Mouse (Mus musculus) CH12.LX (cell line): ENCODE measurements at regions not wholly inside any gene's neighbourhood (a gene's known extent, or its start where the extent isn't known, plus 50 kb on each side); places are given as distances from the start of the nearest gene placed in this dataset.

Experiments used
- CTCF ChIP-seq, 2 experiments: IDR thresholded peaks in 1 of 2; conservative IDR thresholded peaks in 1 of 2; 2 replicates each; pipeline ENCODE4 v1.5.1; 2011 to 2012; ENCODE audit warnings: low read depth in 2 of 2, low read length in 2 of 2, improper control_type of control experiment in 1 of 2, inconsistent platforms in 1 of 2, mild to moderate bottlenecking in 1 of 2, moderate library complexity in 1 of 2
- MAFK ChIP-seq: IDR thresholded peaks from 2 replicates; pipeline ENCODE4 v1.6.1; 2011; ENCODE audit warnings: low read length, improper control_type of control experiment; ENCODE audit not compliant: insufficient replicate concordance
- TBP ChIP-seq: conservative IDR thresholded peaks from 2 replicates; pipeline ENCODE4 v1.6.1; 2011; ENCODE audit warnings: low read depth, low read length, improper control_type of control experiment

DNA sequence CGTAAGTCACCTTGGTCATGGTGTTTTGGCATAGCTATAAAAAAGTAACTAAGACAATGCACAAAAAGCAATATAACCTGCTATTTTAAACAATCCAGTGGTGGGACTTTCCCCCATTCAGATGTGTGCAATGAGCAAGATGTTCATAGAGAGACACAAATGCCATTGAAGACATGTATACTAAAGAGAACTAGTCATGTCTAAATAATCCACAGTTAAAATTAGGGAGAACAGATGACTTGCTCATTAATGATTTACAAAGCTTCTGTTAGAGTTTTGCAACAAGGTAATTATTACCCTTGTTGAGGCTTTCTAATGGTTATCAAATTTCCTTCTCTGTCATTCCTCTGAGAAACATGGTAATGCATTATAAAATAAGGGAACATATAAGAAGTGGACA lies 115.4 kb upstream of the Slc5a7 start:
- TF ChIP-seq CTCF (conservative IDR thresholded peaks at IDR 0.05 in 1 of 2, IDR thresholded peaks at IDR 0.05 in 1 of 2; ENCODE audit: low read depth in 2 of 2, low read length in 2 of 2) = no peak
- no peak for TF ChIP-seq MAFK
- no peak for TF ChIP-seq TBP
